Mouse (Mus musculus): ENCODE measurements around the gene Ccnd3. TPM values are rescaled to one million over a fixed set of nuclear protein-coding genes. Genes with fewer than 3 reads are reported as not detected.

The Ccnd3 gene
- polyA plus RNA-seq (2015; fragmentation: Nextera tagmentation; extraction: Ambion mirVana), result 371 and 393 TPM in 2 replicates

- WGBS, result under 1% methylated on average over 22 of the region's 22 CpGs
- peak; percentile 5; the same call in 1 of the 2 replicates for ATAC-seq
- Histone ChIP-seq H3K36me3 (ENCODE audit: control insufficient read depth, insufficient read depth, low read length) (0 out of 2 replicates have a peak, but pooled peaks cover 3% of the 10 kb centered on the region), H3K4me2 (ENCODE audit: low read depth, low read length) (peak within 1 kb of the TSS; percentile 67), H3K27ac (ENCODE audit: low read length) (peak within 1 kb of the TSS; percentile 63), H3K9me3 (ENCODE audit: control insufficient read depth, low read length) (no peaks in the 10 kb centered on the region), H3K4me1 (ENCODE audit: control insufficient read depth, insufficient read depth, low read length) (peaks cover 48% of the 10 kb centered on the region), H3K4me3 (ENCODE audit: low read length) (peak within 1 kb of the TSS; percentile 49), H3K27me3 (replicated peaks; ENCODE audit: control insufficient read depth, insufficient read depth, low read length) (no peaks in the 10 kb centered on the region), H3K9ac (ENCODE audit: low read depth, low read length) (peak within 1 kb of the TSS; percentile 73)
Observed at GRCm38 (mm10) chr17:47504941-47505346, at the start of gene Ccnd3. Gene Ccnd3, plus strand, starts transcription at chr17:47505051.

- WGBS, result 84% methylated on average over 13 of the region's 13 CpGs
- Histone ChIP-seq H3K27me3 (replicated peaks; ENCODE audit: control insufficient read depth, insufficient read depth, low read length) (no peaks in the 10 kb centered on the region), H3K4me2 (ENCODE audit: low read depth, low read length) (no peak overlapping the region), H3K36me3 (ENCODE audit: control insufficient read depth, insufficient read depth, low read length) (no peaks in the 10 kb centered on the region), H3K4me3 (ENCODE audit: low read length) (no peak overlapping the region), H3K4me1 (ENCODE audit: control insufficient read depth, insufficient read depth, low read length) (peaks cover 39% of the 10 kb centered on the region), H3K27ac (ENCODE audit: low read length) (no peak overlapping the region), H3K9me3 (ENCODE audit: control insufficient read depth, low read length) (no peaks in the 10 kb centered on the region), H3K9ac (ENCODE audit: low read depth, low read length) (no peak overlapping the region)
- no peak for ATAC-seq
Observed at GRCm38 (mm10) chr17:47458310-47458709, 46.5 kb upstream of the Ccnd3 start.

- Histone ChIP-seq H3K4me2 (ENCODE audit: low read depth, low read length) (no peak overlapping the region), H3K27me3 (replicated peaks; ENCODE audit: control insufficient read depth, insufficient read depth, low read length) (no peaks in the 10 kb centered on the region), H3K4me3 (ENCODE audit: low read length) (no peak overlapping the region), H3K27ac (ENCODE audit: low read length) (no peak overlapping the region), H3K4me1 (ENCODE audit: control insufficient read depth, insufficient read depth, low read length) (peaks cover 42% of the 10 kb centered on the region), H3K9me3 (ENCODE audit: control insufficient read depth, low read length) (no peaks in the 10 kb centered on the region), H3K36me3 (ENCODE audit: control insufficient read depth, insufficient read depth, low read length) (no peaks in the 10 kb centered on the region), H3K9ac (ENCODE audit: low read depth, low read length) (no peak overlapping the region)
- 89% methylated on average over 2 of the region's 2 CpGs for WGBS
- ATAC-seq, result no peak
Observed at GRCm38 (mm10) chr17:47458936-47459335, 45.9 kb upstream of the Ccnd3 start.

GRCm38 (mm10) chr17:47459341-47459919, 45.4 kb upstream of the Ccnd3 start:
- Histone ChIP-seq H3K4me1 (ENCODE audit: control insufficient read depth, insufficient read depth, low read length) (peaks cover 42% of the 10 kb centered on the region), H3K4me2 (ENCODE audit: low read depth, low read length) (no peak overlapping the region), H3K9me3 (ENCODE audit: control insufficient read depth, low read length) (no peaks in the 10 kb centered on the region), H3K27me3 (replicated peaks; ENCODE audit: control insufficient read depth, insufficient read depth, low read length) (no peaks in the 10 kb centered on the region), H3K27ac (ENCODE audit: low read length) (no peak overlapping the region), H3K4me3 (ENCODE audit: low read length) (no peak overlapping the region), H3K9ac (ENCODE audit: low read depth, low read length) (no peak overlapping the region), H3K36me3 (ENCODE audit: control insufficient read depth, insufficient read depth, low read length) (no peaks in the 10 kb centered on the region)
- WGBS, result 66% methylated on average over 3 of the region's 3 CpGs
- no peak for ATAC-seq

GRCm38 (mm10) chr17:47461688-47462087, 43.2 kb upstream of the Ccnd3 start:
- H3K27me3 ChIP-seq (replicated peaks; ENCODE audit: control insufficient read depth, insufficient read depth, low read length), result no peaks in the 10 kb centered on the region
- WGBS, result 51% methylated on average over 3 of the region's 3 CpGs
- H3K36me3 ChIP-seq (ENCODE audit: control insufficient read depth, insufficient read depth, low read length), result no peaks in the 10 kb centered on the region
- no peak overlapping the region for H3K4me2 ChIP-seq (ENCODE audit: low read depth, low read length)
- H3K9me3 ChIP-seq (ENCODE audit: control insufficient read depth, low read length), result no peaks in the 10 kb centered on the region
- ATAC-seq, result no peak
- no peak overlapping the region for H3K4me3 ChIP-seq (ENCODE audit: low read length)
- peaks cover 46% of the 10 kb centered on the region for H3K4me1 ChIP-seq (ENCODE audit: control insufficient read depth, insufficient read depth, low read length)
- no peak overlapping the region for H3K9ac ChIP-seq (ENCODE audit: low read depth, low read length)
- 0 out of 2 replicates have a peak overlapping the region, but pooled peaks have one; percentile 33 for H3K27ac ChIP-seq (ENCODE audit: low read length)

- Histone ChIP-seq H3K36me3 (ENCODE audit: control insufficient read depth, insufficient read depth, low read length) (no peaks in the 10 kb centered on the region), H3K9ac (ENCODE audit: low read depth, low read length) (no peak overlapping the region), H3K27me3 (replicated peaks; ENCODE audit: control insufficient read depth, insufficient read depth, low read length) (no peaks in the 10 kb centered on the region), H3K4me2 (ENCODE audit: low read depth, low read length) (no peak overlapping the region), H3K4me3 (ENCODE audit: low read length) (no peak overlapping the region), H3K27ac (ENCODE audit: low read length) (peak overlapping the region; percentile 50), H3K4me1 (ENCODE audit: control insufficient read depth, insufficient read depth, low read length) (peaks cover 46% of the 10 kb centered on the region), H3K9me3 (ENCODE audit: control insufficient read depth, low read length) (no peaks in the 10 kb centered on the region)
- no peak for ATAC-seq
- 62% methylated on average over 7 of the region's 7 CpGs for WGBS
Observed at GRCm38 (mm10) chr17:47462209-47462608, 42.6 kb upstream of the Ccnd3 start.

GRCm38 (mm10) chr17:47462728-47463388, 42.0 kb upstream of the Ccnd3 start:
- H3K4me2 ChIP-seq (ENCODE audit: low read depth, low read length), result no peak overlapping the region
- ATAC-seq, result peak; percentile 66
- H3K4me1 ChIP-seq (ENCODE audit: control insufficient read depth, insufficient read depth, low read length), result peaks cover 46% of the 10 kb centered on the region
- 40% methylated on average over 9 of the region's 9 CpGs for WGBS
- H3K9me3 ChIP-seq (ENCODE audit: control insufficient read depth, low read length), result no peaks in the 10 kb centered on the region
- peak overlapping the region; percentile 50 for H3K27ac ChIP-seq (ENCODE audit: low read length)
- H3K27me3 ChIP-seq (replicated peaks; ENCODE audit: control insufficient read depth, insufficient read depth, low read length), result no peaks in the 10 kb centered on the region
- H3K36me3 ChIP-seq (ENCODE audit: control insufficient read depth, insufficient read depth, low read length), result no peaks in the 10 kb centered on the region
- H3K4me3 ChIP-seq (ENCODE audit: low read length), result no peak overlapping the region
- H3K9ac ChIP-seq (ENCODE audit: low read depth, low read length), result no peak overlapping the region

GRCm38 (mm10) chr17:47464248-47464965, 40.4 kb upstream of the Ccnd3 start:
- peak; percentile 76 for ATAC-seq
- WGBS, result 42% methylated on average over 12 of the region's 12 CpGs
- peak overlapping the region; percentile 75 for H3K27ac ChIP-seq (ENCODE audit: low read length)
- H3K4me2 ChIP-seq (ENCODE audit: low read depth, low read length), result peak overlapping the region; percentile 28; the same call in 1 of the 2 replicates
- 0 out of 2 replicates have a peak, but pooled peaks cover 2% of the 10 kb centered on the region for H3K36me3 ChIP-seq (ENCODE audit: control insufficient read depth, insufficient read depth, low read length)
- no peaks in the 10 kb centered on the region for H3K9me3 ChIP-seq (ENCODE audit: control insufficient read depth, low read length)
- H3K9ac ChIP-seq (ENCODE audit: low read depth, low read length), result peak overlapping the region; percentile 51
- H3K4me3 ChIP-seq (ENCODE audit: low read length), result 0 out of 2 replicates have a peak overlapping the region, but pooled peaks have one; percentile 8
- peaks cover 3% of the 10 kb centered on the region; the same call in 1 of the 2 replicates for H3K27me3 ChIP-seq (replicated peaks; ENCODE audit: control insufficient read depth, insufficient read depth, low read length)
- peaks cover 53% of the 10 kb centered on the region for H3K4me1 ChIP-seq (ENCODE audit: control insufficient read depth, insufficient read depth, low read length)

- peaks cover 53% of the 10 kb centered on the region for H3K4me1 ChIP-seq (ENCODE audit: control insufficient read depth, insufficient read depth, low read length)
- 0 out of 2 replicates have a peak, but pooled peaks cover 2% of the 10 kb centered on the region for H3K36me3 ChIP-seq (ENCODE audit: control insufficient read depth, insufficient read depth, low read length)
- WGBS, result 77% methylated on average over 11 of the region's 11 CpGs
- 0 out of 2 replicates have a peak, but pooled peaks have one; percentile 0 for ATAC-seq
- H3K4me3 ChIP-seq (ENCODE audit: low read length), result no peak overlapping the region
- no peaks in the 10 kb centered on the region for H3K9me3 ChIP-seq (ENCODE audit: control insufficient read depth, low read length)
- H3K27me3 ChIP-seq (replicated peaks; ENCODE audit: control insufficient read depth, insufficient read depth, low read length), result peaks cover 3% of the 10 kb centered on the region; the same call in 1 of the 2 replicates
- H3K9ac ChIP-seq (ENCODE audit: low read depth, low read length), result no peak overlapping the region
- no peak overlapping the region for H3K4me2 ChIP-seq (ENCODE audit: low read depth, low read length)
- no peak overlapping the region for H3K27ac ChIP-seq (ENCODE audit: low read length)
Observed at GRCm38 (mm10) chr17:47465016-47465415, 39.8 kb upstream of the Ccnd3 start.
